Mouse (Mus musculus) urinary bladder, postnatal 4 days (tissue): Measurements from ENCODE around the gene Gm20388.

Experiments
- DNase-seq, 2 experiments: peaks; one replicate each; pipeline ENCODE4 v3.0.0; 2021 to 2022; ENCODE audit warnings: low spot score in 2 of 2

Gene Gm20388

GRCm38 (mm10) chr8:120012491-120012890 is 101.8 kb downstream of the Gm20388 start:
- no peak for DNase-seq

GRCm38 (mm10) chr8:120012927-120013326 is 102.3 kb downstream of the Gm20388 start:
- no peak for DNase-seq

GRCm38 (mm10) chr8:120014267-120015023 is 103.8 kb downstream of the Gm20388 start:
- DNase-seq: no peak

GRCm38 (mm10) chr8:120015916-120016315 is 105.3 kb downstream of the Gm20388 start:
- no peak for DNase-seq

GRCm38 (mm10) chr8:120016424-120016823 is 105.8 kb downstream of the Gm20388 start:
- no peak for DNase-seq

- no peak for DNase-seq
These were observed 106.7 kb downstream of the Gm20388 start for GRCm38 (mm10) chr8:120017349-120017748.

- no peak for DNase-seq
These were observed 107.1 kb downstream of the Gm20388 start for GRCm38 (mm10) chr8:120017786-120018185.

GRCm38 (mm10) chr8:120018379-120018778 is 107.7 kb downstream of the Gm20388 start:
- DNase-seq: no peak

- no peak for DNase-seq
These were observed 108.7 kb downstream of the Gm20388 start for GRCm38 (mm10) chr8:120019297-120019696.

- DNase-seq: no peak
These were observed 109.7 kb downstream of the Gm20388 start for GRCm38 (mm10) chr8:120020298-120020697.

- no peak for DNase-seq
These were observed 115.6 kb downstream of the Gm20388 start for GRCm38 (mm10) chr8:120026199-120026598.

- DNase-seq: no peak
These were observed 116.3 kb downstream of the Gm20388 start for GRCm38 (mm10) chr8:120026991-120027390.

- DNase-seq: no peak
These were observed 119.8 kb downstream of the Gm20388 start for GRCm38 (mm10) chr8:120030447-120030846.

- DNase-seq: no peak
These were observed 122.0 kb downstream of the Gm20388 start for GRCm38 (mm10) chr8:120032549-120033208.

GRCm38 (mm10) chr8:120034471-120034870 is 123.8 kb downstream of the Gm20388 start:
- DNase-seq: no peak

GRCm38 (mm10) chr8:120036111-120036510 is 125.5 kb downstream of the Gm20388 start:
- DNase-seq: no peak

GRCm38 (mm10) chr8:120036578-120036977 is 125.9 kb downstream of the Gm20388 start:
- DNase-seq: no peak

- DNase-seq: no peak
These were observed 126.6 kb downstream of the Gm20388 start for GRCm38 (mm10) chr8:120037199-120037598.

GRCm38 (mm10) chr8:120037611-120038010 is 127.0 kb downstream of the Gm20388 start:
- no peak for DNase-seq

GRCm38 (mm10) chr8:120038741-120039140 is 128.1 kb downstream of the Gm20388 start:
- no peak for DNase-seq

GRCm38 (mm10) chr8:120039313-120039919 is 128.8 kb downstream of the Gm20388 start:
- DNase-seq: no peak

GRCm38 (mm10) chr8:120040861-120041260 is 130.2 kb downstream of the Gm20388 start:
- DNase-seq: no peak
